Mouse (Mus musculus): ENCODE results near the gene Crybb2. TPM values are rescaled to one million over a fixed set of nuclear protein-coding genes. Genes with fewer than 3 reads are reported as not detected.

The Crybb2 gene
- total RNA-seq (2021) = not detected

DNA sequence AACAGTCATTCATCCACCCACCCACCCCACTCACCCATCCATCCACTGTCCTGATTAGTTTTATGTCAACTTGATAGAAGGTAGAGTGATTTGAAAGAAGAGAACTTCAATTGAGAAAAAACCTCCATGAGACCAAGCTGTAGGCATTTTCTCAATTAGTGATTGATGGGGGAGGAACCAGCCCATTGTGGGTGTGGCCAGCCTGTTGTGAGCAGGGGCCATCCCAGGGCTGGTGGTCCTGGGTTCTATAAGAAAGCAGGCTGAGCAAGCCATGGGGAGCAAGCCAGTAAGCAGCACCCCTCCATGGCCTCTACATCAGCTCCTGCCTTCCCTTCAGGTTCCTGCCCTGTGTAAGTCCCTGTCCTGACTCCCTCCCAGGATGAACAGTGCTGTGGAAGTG is at the start of gene Crybb2:
Crybb2 (minus strand) TSS at position 101 of the 400 bp plus-strand sequence.
- no peak for DNase-seq
- intact Hi-C loops (cut with DNase I) = no loop called here

- DNase-seq = no peak
- intact Hi-C loops (cut with DNase I) = no loop called here
Observed at GRCm38 (mm10) chr5:113119291-113119690, 49.4 kb upstream of the Crybb2 start.

DNA sequence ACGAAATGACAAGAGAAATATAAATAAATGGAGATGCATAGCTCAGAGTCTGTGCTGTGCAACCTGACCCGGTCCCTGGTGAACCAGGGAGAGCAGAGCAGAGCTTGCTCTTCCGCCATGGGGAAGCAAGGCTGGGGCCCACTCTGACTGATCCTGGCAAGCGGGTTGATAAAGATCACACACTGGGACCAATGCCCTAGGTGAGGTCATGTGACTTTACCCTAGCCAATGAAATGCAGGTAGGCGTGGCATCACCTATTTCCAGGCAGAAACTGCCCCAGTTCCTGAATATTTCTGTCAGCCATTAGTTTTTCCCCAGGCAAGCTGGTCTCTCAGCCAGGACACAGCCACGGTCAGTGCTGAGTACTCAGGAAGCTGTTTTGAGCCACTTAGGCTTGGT is 48.8 kb upstream of the Crybb2 start:
- DNase-seq = no peak
- intact Hi-C loops (cut with DNase I) = no loop called here

DNA sequence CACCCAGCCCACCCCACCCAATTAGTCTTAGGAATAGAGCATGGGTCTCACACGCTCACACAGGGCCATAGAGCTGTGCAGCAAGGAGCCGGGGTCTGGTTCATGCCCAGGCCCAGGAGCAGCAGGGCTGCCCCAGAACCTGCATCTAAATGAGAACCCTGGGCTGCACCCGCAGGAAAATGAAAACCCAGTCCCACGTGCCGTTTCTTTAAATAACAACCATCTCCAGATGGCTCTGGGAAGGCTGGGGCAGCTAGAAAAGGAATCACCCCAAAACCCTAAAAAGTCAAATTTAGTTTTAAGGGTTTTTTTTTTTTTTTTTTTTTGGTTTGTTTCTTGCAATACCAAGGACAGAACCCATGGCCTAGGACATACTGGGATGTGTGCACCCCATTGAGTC is 47.4 kb upstream of the Crybb2 start:
- no peak for DNase-seq
- intact Hi-C loops (cut with DNase I) = no loop called here

DNA sequence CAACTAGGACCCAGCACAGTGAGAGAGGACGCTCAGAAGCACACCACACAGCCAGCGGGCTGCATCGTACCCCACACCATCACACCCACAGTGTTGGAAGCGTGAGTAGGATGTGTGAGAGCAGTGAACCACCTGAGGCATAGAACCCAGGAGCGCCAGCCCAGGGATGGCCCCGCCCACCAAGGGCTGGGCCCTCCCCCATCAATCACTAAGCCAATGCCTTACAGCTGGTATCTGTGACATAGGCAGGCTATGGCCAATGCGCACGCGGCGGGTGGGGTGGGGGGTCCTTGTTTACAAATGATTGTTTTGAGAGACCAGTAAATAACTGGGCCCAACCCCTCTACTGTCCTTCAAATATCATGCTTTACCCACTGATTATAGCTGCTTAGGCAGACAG is 46.0 kb upstream of the Crybb2 start:
- intact Hi-C loops (cut with DNase I) = no loop called here
- DNase-seq = no peak

DNA sequence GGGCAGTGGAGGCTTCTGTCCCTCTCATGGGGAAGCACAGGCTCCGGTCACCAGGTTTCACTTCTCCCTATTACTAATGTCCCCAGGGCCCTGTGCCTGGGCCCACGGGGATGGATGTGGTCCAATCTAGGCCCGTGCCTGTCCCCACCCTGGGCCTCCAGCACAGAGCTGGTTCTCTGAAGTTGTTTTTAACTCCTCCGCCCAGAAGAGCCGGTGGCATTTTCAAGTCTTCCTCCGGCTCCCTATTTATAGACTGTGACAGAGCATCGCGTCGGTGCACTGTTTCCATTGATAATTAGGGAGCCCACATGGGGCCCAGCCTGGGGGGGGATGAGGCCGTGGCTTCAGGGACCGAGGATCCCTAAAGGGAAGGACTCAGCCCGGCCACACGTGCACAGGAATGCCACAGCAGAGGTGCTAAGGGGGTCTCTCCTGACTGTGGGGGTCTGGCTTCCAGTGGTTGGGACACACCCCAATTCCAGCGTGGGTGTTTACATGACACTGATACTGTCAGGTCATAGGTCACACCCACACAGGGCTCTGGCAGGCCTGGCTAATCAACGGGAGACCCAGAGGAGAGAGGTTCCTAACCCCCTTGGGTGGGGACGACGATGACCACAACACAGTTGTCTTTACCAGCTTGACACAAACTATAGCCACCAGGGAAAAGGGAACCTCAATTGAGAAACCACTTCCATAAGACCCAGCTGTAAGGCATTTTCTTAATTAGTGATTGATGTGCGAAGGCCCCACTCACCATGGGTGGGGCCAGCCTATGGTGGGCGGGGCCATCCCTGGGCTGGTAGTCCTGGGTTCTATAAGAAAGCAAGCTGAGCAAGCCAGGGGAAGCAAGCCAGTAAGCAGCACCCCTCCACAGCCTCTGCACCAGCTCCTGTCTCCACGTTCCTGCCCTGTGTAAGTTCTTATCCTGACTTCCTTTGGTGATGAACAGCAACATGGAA is 44.6 kb upstream of the Crybb2 start:
- peak; percentile 52 to 72 for DNase-seq
- intact Hi-C loops (cut with DNase I) = no loop called here

DNA sequence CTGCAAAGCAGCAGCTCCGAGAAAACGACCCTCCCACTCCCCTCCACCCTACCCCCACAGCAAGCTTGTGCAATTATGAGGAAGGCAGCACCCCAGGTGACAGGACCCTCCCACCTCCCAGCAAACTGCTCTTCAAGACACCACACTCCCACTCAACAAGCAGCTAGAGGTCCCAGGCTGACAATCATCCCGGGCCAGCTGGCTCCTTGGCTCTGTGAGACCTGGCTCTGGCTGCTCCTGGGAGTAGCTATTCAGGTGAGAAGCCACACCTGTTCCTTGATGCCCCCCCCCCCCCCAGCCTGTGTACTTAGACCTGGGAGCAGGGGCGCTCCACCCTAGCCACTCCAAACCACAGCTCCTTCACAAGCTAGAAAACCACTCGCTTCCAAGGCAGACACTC is 43.2 kb upstream of the Crybb2 start:
- intact Hi-C loops (cut with DNase I) = no loop called here

DNA sequence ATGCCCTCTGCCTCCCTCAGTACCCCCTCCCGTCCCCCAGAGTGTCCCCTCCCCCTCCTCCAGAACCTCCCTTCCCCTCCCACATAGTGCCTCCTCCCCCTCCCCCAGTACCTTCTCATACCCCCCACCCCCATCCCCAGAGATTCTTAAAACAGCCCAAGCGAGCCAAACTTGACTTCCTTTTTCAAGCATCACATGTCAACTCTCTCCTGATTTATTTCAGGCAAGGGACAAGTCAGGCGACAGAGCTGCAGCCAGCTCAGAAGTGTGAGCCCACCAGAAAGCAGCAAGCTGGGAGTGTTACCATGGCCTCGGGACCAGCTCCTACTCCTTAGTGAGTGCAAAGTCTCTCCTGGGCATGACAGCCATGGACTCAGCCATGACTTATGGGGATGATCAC is 41.4 kb upstream of the Crybb2 start:
- intact Hi-C loops (cut with DNase I) = loop anchor here (2.0 kb wide), 1 partner anchor 27 kb away; no protein-coding TSS in a partner anchor
- no peak for DNase-seq

More for the DNA sequence above, 43.2 kb upstream of the Crybb2 start:
- no peak for DNase-seq

DNA sequence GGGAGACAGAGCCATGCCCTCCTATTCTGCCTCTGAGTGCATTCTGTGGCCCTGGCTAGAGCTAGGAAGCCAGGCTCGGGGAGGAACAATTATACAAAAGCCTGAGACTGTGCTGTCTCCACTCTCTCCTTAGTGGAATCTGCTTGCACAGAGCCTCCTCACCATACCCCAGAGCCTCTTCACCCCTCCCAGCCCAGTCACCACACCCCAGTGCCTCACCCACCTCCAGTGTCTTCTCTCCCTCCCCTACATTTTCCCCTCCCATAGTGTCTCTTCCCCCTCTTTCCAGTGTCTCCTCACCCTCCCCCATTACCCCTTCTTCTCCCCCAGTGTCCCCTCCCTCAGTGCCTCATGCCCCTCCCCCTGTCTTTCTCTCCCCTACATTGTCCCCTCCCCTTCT is 41.0 kb upstream of the Crybb2 start:
- intact Hi-C loops (cut with DNase I) = loop anchor here (2.0 kb wide), 1 partner anchor 28 kb away; no protein-coding TSS in a partner anchor
- no peak for DNase-seq

GRCm38 (mm10) chr5:113109651-113110050 is 39.7 kb upstream of the Crybb2 start:
- intact Hi-C loops (cut with DNase I) = loop anchor here (2.0 kb wide), 1 partner anchor 29 kb away; no protein-coding TSS in a partner anchor
- DNase-seq = peak; percentile 44 to 63

- peak; percentile 38 to 40 for DNase-seq
- intact Hi-C loops (cut with DNase I) = no loop called here
Observed at GRCm38 (mm10) chr5:113108165-113108764, 38.3 kb upstream of the Crybb2 start.

GRCm38 (mm10) chr5:113107709-113108108 is 37.8 kb upstream of the Crybb2 start:
- intact Hi-C loops (cut with DNase I) = no loop called here
- peak; percentile 55 to 61 for DNase-seq

GRCm38 (mm10) chr5:113106594-113106993 is 36.7 kb upstream of the Crybb2 start:
- intact Hi-C loops (cut with DNase I) = no loop called here
- DNase-seq = no peak

DNA sequence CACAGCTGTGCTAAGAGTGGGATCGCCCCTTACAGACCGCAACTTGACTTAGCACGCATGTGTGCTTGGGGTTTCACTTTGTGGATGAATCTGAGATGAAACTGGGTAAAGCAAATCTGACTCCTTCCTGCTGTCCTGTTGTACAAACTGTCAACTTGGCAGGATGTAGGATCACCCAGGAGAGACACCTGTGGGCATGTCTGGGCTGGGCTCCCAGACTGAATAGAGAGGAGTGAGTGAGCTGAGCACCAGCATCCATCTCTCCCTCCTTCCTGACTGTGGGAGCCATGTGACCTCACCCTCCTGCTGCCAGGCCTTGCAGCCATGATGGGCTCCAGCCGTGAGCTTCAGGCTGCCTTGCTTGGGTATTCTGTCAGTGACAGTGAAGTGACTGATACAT is 35.6 kb upstream of the Crybb2 start:
- DNase-seq = no peak
- intact Hi-C loops (cut with DNase I) = no loop called here

GRCm38 (mm10) chr5:113105035-113105434 is 35.1 kb upstream of the Crybb2 start:
- DNase-seq = no peak
- intact Hi-C loops (cut with DNase I) = no loop called here

GRCm38 (mm10) chr5:113102455-113102854 is 32.5 kb upstream of the Crybb2 start:
- intact Hi-C loops (cut with DNase I) = loop anchor here (5.0 kb wide), 1 partner anchor 35 kb away; no protein-coding TSS in a partner anchor
- no peak for DNase-seq

DNA sequence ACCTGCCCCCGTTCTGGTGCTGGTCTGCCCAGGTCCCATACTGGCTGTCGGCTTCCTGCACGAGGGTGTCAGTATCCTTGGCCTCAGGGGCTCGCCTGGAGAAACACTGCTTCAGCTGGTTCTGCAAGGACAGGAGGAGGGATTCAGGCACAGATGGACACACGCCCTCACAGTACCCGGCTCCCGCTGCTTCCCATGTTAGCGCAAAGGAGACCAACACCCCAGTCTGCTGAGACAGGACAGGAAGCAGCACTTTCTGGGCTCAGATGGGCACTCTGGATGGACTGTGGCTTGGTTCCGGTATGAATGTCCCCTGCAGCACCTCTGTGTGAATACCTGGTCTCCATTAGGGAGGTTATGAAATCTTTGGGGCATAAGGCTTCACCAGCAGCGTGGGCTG is 31.5 kb upstream of the Crybb2 start:
- intact Hi-C loops (cut with DNase I) = loop anchor here (5.0 kb wide), 1 partner anchor 36 kb away; no protein-coding TSS in a partner anchor
- DNase-seq = no peak

DNA sequence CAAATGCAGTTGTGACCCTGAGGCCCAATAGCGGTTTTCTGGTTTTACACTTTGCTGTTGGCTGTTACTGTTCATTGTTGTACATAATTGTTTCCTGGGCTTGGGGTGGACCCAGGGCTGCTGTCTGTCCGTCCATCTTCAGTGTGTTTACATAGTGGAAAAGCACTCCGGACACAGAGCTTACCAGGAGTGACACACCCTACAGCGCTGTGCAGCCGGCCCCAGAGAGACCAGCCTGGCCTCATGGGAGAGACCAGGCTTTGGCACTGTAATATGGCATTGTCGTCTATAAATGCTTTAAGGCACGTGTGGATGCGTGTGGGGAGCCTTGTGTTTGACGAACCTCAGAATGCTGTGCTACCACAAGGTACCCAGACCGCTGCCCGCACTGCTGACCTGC is 30.5 kb upstream of the Crybb2 start:
- DNase-seq = no peak
- intact Hi-C loops (cut with DNase I) = loop anchor here (5.0 kb wide), 1 partner anchor 37 kb away; no protein-coding TSS in a partner anchor

GRCm38 (mm10) chr5:113099546-113099945 is 29.6 kb upstream of the Crybb2 start:
- intact Hi-C loops (cut with DNase I) = loop anchor here (1.0 to 2.0 kb wide), 3 partner anchors 56 to 127 kb away; partner anchors contain the start of gene Tmem211
- peak; percentile 90 to 96 for DNase-seq

GRCm38 (mm10) chr5:113097551-113097950 is 27.6 kb upstream of the Crybb2 start:
- no peak for DNase-seq
- intact Hi-C loops (cut with DNase I) = no loop called here

GRCm38 (mm10) chr5:113095456-113095855 is 25.5 kb upstream of the Crybb2 start:
- intact Hi-C loops (cut with DNase I) = no loop called here
- DNase-seq = no peak

Measured in heart, postnatal 10 days (tissue).